Comparison of ENCODE assay signal across 31 mouse cellular contexts in the genomic region with DNA sequence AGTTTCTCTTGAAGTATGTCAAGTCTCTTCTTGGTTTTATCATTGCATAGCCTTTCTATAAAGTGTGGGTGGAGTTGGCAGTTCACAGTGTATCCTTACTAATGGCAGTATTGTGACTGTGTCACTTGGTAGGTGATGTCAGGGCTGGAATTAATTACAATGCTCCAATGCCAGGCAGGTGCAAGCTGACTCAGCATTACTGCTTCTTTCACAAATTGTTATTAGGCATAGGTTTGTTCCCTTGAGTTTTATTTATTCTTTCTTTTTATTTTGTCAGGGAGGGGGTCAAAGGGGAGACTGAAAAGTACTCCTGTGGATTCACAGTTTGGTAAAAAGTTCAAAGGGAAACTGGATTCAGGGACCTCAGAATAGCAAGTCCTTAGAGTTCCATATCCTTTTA.
"Had no signal": no experiment of that assay in that cellular context is flagged by ENCODE, and none has a peak within 500 bp of the region (broad histone marks: within the 10 kb centered on the region; RNA-seq: fewer than 3 reads in every experiment).

No protein-coding gene starts in this region.

- H3K27me3 ChIP-seq: limb, embryonic 12.5 days; limb, embryonic 13.5 days; limb, embryonic 15.5 days; liver, embryonic 12.5 days; liver, embryonic 13.5 days; liver, embryonic 15.5 days; lung, embryonic 15.5 days; midbrain, embryonic 12.5 days; midbrain, embryonic 13.5 days; midbrain, embryonic 15.5 days had no signal

- H3K27ac ChIP-seq: limb, embryonic 10.5 days; limb, embryonic 12.5 days; limb, embryonic 13.5 days; limb, embryonic 15.5 days; liver, embryonic 12.5 days; liver, embryonic 13.5 days; liver, embryonic 14.5 days; liver, embryonic 15.5 days; lung, embryonic 15.5 days; macrophage; midbrain, embryonic 10.5 days; midbrain, embryonic 12.5 days; midbrain, embryonic 13.5 days; midbrain, embryonic 15.5 days had no signal

- H3K4me1 ChIP-seq: limb, embryonic 15.5 days; liver, embryonic 12.5 days; liver, embryonic 13.5 days; liver, embryonic 15.5 days; midbrain, embryonic 10.5 days; midbrain, embryonic 12.5 days; midbrain, embryonic 13.5 days; midbrain, embryonic 15.5 days had no signal

- H3K9me3 ChIP-seq: limb, embryonic 10.5 days; limb, embryonic 12.5 days; limb, embryonic 13.5 days; limb, embryonic 15.5 days; liver, embryonic 12.5 days; liver, embryonic 13.5 days; liver, embryonic 15.5 days; lung, embryonic 15.5 days; megakaryocyte, embryonic 14.5 days; midbrain, embryonic 10.5 days; midbrain, embryonic 12.5 days; midbrain, embryonic 13.5 days; midbrain, embryonic 15.5 days had no signal

- H3K9ac ChIP-seq: limb, embryonic 12.5 days; limb, embryonic 13.5 days; limb, embryonic 15.5 days; liver, embryonic 12.5 days; liver, embryonic 13.5 days; liver, embryonic 14.5 days; liver, embryonic 15.5 days; liver, postnatal 0 days; lung, embryonic 14.5 days; lung, embryonic 15.5 days; midbrain, embryonic 12.5 days; midbrain, embryonic 13.5 days; midbrain, embryonic 15.5 days had no signal

- H3K36me3 ChIP-seq: limb, embryonic 10.5 days; limb, embryonic 12.5 days; limb, embryonic 13.5 days; limb, embryonic 15.5 days; liver, embryonic 12.5 days; liver, embryonic 13.5 days; liver, embryonic 15.5 days; lung, embryonic 15.5 days; midbrain, embryonic 10.5 days; midbrain, embryonic 12.5 days; midbrain, embryonic 13.5 days; midbrain, embryonic 15.5 days had no signal

- DNase-seq: left cerebral cortex, postnatal 4 days; liver; liver, embryonic 13.5 days; liver, postnatal 0 days; lung, adult 18-20 months; lung, adult 2 months; lung, embryonic 14.5 days; lung, postnatal 10 days; lung, postnatal 14 days; lung, postnatal 36 days; lung, postnatal 4 days; midbrain, embryonic 14.5 days had no signal

- H3K4me2 ChIP-seq: limb, embryonic 12.5 days; limb, embryonic 13.5 days; limb, embryonic 15.5 days; liver, embryonic 11.5 days; liver, embryonic 12.5 days; liver, embryonic 13.5 days; liver, embryonic 15.5 days; lung, embryonic 14.5 days; lung, embryonic 15.5 days; midbrain, embryonic 11.5 days; midbrain, embryonic 12.5 days; midbrain, embryonic 13.5 days; midbrain, embryonic 15.5 days had no signal

- ATAC-seq: liver, embryonic 12.5 days; lung, postnatal 0 days; midbrain, embryonic 13.5 days; midbrain, embryonic 15.5 days; midbrain, embryonic 16.5 days had no signal

- H3K4me3 ChIP-seq: limb, embryonic 10.5 days; limb, embryonic 12.5 days; limb, embryonic 13.5 days; limb, embryonic 15.5 days; liver, embryonic 12.5 days; liver, embryonic 13.5 days; liver, embryonic 15.5 days; lung, embryonic 15.5 days; megakaryocyte, embryonic 14.5 days; midbrain, embryonic 10.5 days; midbrain, embryonic 12.5 days; midbrain, embryonic 13.5 days; midbrain, embryonic 15.5 days; myocyte had no signal
